Mouse (Mus musculus) MEL (cell line): ENCODE results near the gene Iqcf1. TPM values are rescaled to one million over a fixed set of nuclear protein-coding genes. Genes with fewer than 3 reads are reported as not detected.

ENCODE experiments used
- DNase-seq: peaks from one replicate; pipeline ENCODE4 v3.0.0; 2011; ENCODE audit warnings: low read depth, low spot score
- H3K27ac ChIP-seq: 2 replicates; pipeline ENCODE4 v1.5.1; 2012; ENCODE audit warnings: low read depth, mild to moderate bottlenecking, control low read depth, low read length, moderate library complexity; ENCODE audit not compliant: control insufficient read depth
- H3K27me3 ChIP-seq, 2 experiments: fragments of 150-350 bp in 1 of 2; sonication (generic) in 1 of 2; 2 replicates each; pipeline ENCODE4 v1.6.1; 2012; ENCODE audit warnings: low read length in 2 of 2, mild to moderate bottlenecking in 2 of 2, improper control_type of control experiment in 1 of 2, moderate library complexity in 1 of 2; ENCODE audit not compliant: insufficient read depth in 2 of 2, control insufficient read depth in 1 of 2
- H3K36me3 ChIP-seq, 2 experiments: 2 replicates each; pipeline ENCODE4 v1.6.1; 2012 to 2014; ENCODE audit warnings: low read length in 2 of 2, improper control_type of control experiment in 1 of 2, inconsistent platforms in 1 of 2, mild to moderate bottlenecking in 1 of 2; ENCODE audit not compliant: insufficient read depth in 2 of 2, control insufficient read depth in 1 of 2
- H3K4me1 ChIP-seq, 2 experiments: fragments of 150-350 bp in 1 of 2; sonication (generic) in 1 of 2; 2 replicates each; pipeline ENCODE4 v1.6.1; 2012; ENCODE audit warnings: low read length in 2 of 2, improper control_type of control experiment in 1 of 2, mild to moderate bottlenecking in 1 of 2; ENCODE audit not compliant: insufficient read depth in 2 of 2, control insufficient read depth in 1 of 2
- H3K4me3 ChIP-seq, 2 experiments: fragments of 150-350 bp in 1 of 2; sonication (generic) in 1 of 2; 2 replicates each; pipeline ENCODE4 v1.5.1; 2012; ENCODE audit warnings: low read depth in 2 of 2, low read length in 2 of 2, mild to moderate bottlenecking in 2 of 2, moderate library complexity in 2 of 2, control low read depth in 1 of 2, improper control_type of control experiment in 1 of 2; ENCODE audit not compliant: control insufficient read depth in 1 of 2, insufficient read depth in 1 of 2
- H3K79me2 ChIP-seq: 2 replicates; pipeline ENCODE4 v1.6.1; 2012; ENCODE audit warnings: mild to moderate bottlenecking, low read length, moderate library complexity; ENCODE audit not compliant: control insufficient read depth, poor library complexity, insufficient read depth
- H3K9ac ChIP-seq: 2 replicates; pipeline ENCODE4 v1.6.1; 2012; ENCODE audit warnings: low read depth, mild to moderate bottlenecking, control low read depth, low read length, moderate library complexity; ENCODE audit not compliant: control insufficient read depth, poor library complexity, severe bottlenecking
- H3K9me3 ChIP-seq: fragments of 150-350 bp; sonication (generic); replicated peaks from 2 replicates; pipeline ENCODE4 v1.6.1; 2012; ENCODE audit warnings: mild to moderate bottlenecking, low read length, improper control_type of control experiment, moderate library complexity; ENCODE audit not compliant: insufficient read depth
- BHLHE40 ChIP-seq: IDR thresholded peaks from 2 replicates; pipeline ENCODE4 v1.6.1; 2012; ENCODE audit warnings: low read depth, mild to moderate bottlenecking, inconsistent platforms, low read length, improper control_type of control experiment, borderline replicate concordance
- CTCF ChIP-seq, 3 experiments: IDR thresholded peaks in 2 of 3; conservative IDR thresholded peaks in 1 of 3; 2 replicates each; pipeline ENCODE4 v1.5.1; 2011 to 2012; ENCODE audit warnings: low read length in 3 of 3, low read depth in 2 of 3, mild to moderate bottlenecking in 2 of 3, improper control_type of control experiment in 1 of 3, inconsistent platforms in 1 of 3, mixed read lengths in 1 of 3, moderate library complexity in 1 of 3; ENCODE audit not compliant: control insufficient read depth in 1 of 3, insufficient read depth in 1 of 3, poor library complexity in 1 of 3, severe bottlenecking in 1 of 3
- ELF1 ChIP-seq: IDR thresholded peaks from 2 replicates; pipeline ENCODE4 v1.6.1; 2014; ENCODE audit warnings: low read depth, mild to moderate bottlenecking, inconsistent platforms, low read length, improper control_type of control experiment, moderate library complexity
- EP300 ChIP-seq, 2 experiments: IDR thresholded peaks; 2 replicates each; pipeline ENCODE4 v1.6.1; 2011; ENCODE audit warnings: improper control_type of control experiment in 2 of 2, low read length in 2 of 2, low read depth in 1 of 2, mild to moderate bottlenecking in 1 of 2
- ETS1 ChIP-seq: IDR thresholded peaks from 2 replicates; pipeline ENCODE4 v1.6.1; 2012; ENCODE audit warnings: low read depth, mild to moderate bottlenecking, inconsistent platforms, low read length, improper control_type of control experiment, moderate library complexity
- HCFC1 ChIP-seq: IDR thresholded peaks from 2 replicates; pipeline ENCODE4 v1.6.1; 2012; ENCODE audit warnings: low read depth, mild to moderate bottlenecking, inconsistent platforms, low read length, improper control_type of control experiment, moderate library complexity
- KAT2A ChIP-seq: conservative IDR thresholded peaks from 2 replicates; pipeline ENCODE4 v1.6.1; 2012; ENCODE audit warnings: low read depth, low read length, improper control_type of control experiment, inconsistent platforms
- MAZ ChIP-seq: IDR thresholded peaks from 2 replicates; pipeline ENCODE4 v1.6.1; 2012; ENCODE audit warnings: low read depth, mild to moderate bottlenecking, inconsistent platforms, low read length, improper control_type of control experiment
- MXI1 ChIP-seq: IDR thresholded peaks from 2 replicates; pipeline ENCODE4 v1.6.1; 2011; ENCODE audit warnings: mild to moderate bottlenecking, low read depth, low read length, improper control_type of control experiment
- NELFE ChIP-seq: IDR thresholded peaks from 2 replicates; pipeline ENCODE4 v1.6.1; 2011; ENCODE audit warnings: low read depth, low read length, improper control_type of control experiment
- NRF1 ChIP-seq: IDR thresholded peaks from 2 replicates; pipeline ENCODE4 v1.6.1; 2014; ENCODE audit warnings: low read depth, mild to moderate bottlenecking, inconsistent platforms, low read length, improper control_type of control experiment, moderate library complexity; ENCODE audit not compliant: poor library complexity, insufficient read depth, severe bottlenecking
- RAD21 ChIP-seq: IDR thresholded peaks from 2 replicates; pipeline ENCODE4 v1.6.1; 2011; ENCODE audit warnings: mild to moderate bottlenecking, low read depth, low read length, improper control_type of control experiment
- RCOR1 ChIP-seq: IDR thresholded peaks from 2 replicates; pipeline ENCODE4 v1.6.1; 2012; ENCODE audit warnings: low read depth, mild to moderate bottlenecking, inconsistent platforms, low read length, improper control_type of control experiment
- SIN3A ChIP-seq: IDR thresholded peaks from 2 replicates; pipeline ENCODE4 v1.6.1; 2012; ENCODE audit warnings: low read length, improper control_type of control experiment, inconsistent platforms
- TAL1 ChIP-seq: IDR thresholded peaks from 2 replicates; pipeline ENCODE4 v1.6.1; 2012; ENCODE audit warnings: mild to moderate bottlenecking, inconsistent platforms, low read length, moderate library complexity, mixed read lengths
- TBP ChIP-seq: IDR thresholded peaks from 2 replicates; pipeline ENCODE4 v1.8.0; 2011; ENCODE audit warnings: low read depth, low read length, improper control_type of control experiment
- USF2 ChIP-seq, 2 experiments: IDR thresholded peaks; 2 replicates each; pipeline ENCODE4 v1.6.1; 2011 to 2012; ENCODE audit warnings: improper control_type of control experiment in 2 of 2, low read length in 2 of 2, borderline replicate concordance in 1 of 2, inconsistent platforms in 1 of 2, low read depth in 1 of 2, mild to moderate bottlenecking in 1 of 2; ENCODE audit not compliant: insufficient read depth in 1 of 2
- ZKSCAN1 ChIP-seq: IDR thresholded peaks from 2 replicates; pipeline ENCODE4 v1.6.1; 2012; ENCODE audit warnings: low read depth, mild to moderate bottlenecking, inconsistent platforms, low read length, improper control_type of control experiment, moderate library complexity
- ZNF384 ChIP-seq: IDR thresholded peaks from 2 replicates; pipeline ENCODE4 v1.6.1; 2012; ENCODE audit warnings: low read depth, mild to moderate bottlenecking, inconsistent platforms, low read length, improper control_type of control experiment
- polyA plus RNA-seq, 2 experiments: library from polyadenylated mRNA; stranded (reverse) in 1 of 2; unstranded in 1 of 2; fragments of >175 nt in 1 of 2; fragments of >200 nt in 1 of 2; gene quantifications; 2 replicates each; pipeline versions ENCODE4 v1.2.1 to v1.2.4; 2012; ENCODE audit warnings: low replicate concordance in 2 of 2, low read depth in 1 of 2; ENCODE audit not compliant: insufficient read length in 2 of 2, insufficient read depth in 1 of 2, missing spikeins in 1 of 2
- total RNA-seq: library from RNA; depleted of rRNA; stranded (reverse); fragments of 300-350 nt; gene quantifications from 2 replicates; pipeline ENCODE4 v1.2.3, GENCODE M21; 2012

Gene Iqcf1
- total and polyA plus RNA-seq, 3 experiments: 0.52 TPM; not detected in 2

DNA sequence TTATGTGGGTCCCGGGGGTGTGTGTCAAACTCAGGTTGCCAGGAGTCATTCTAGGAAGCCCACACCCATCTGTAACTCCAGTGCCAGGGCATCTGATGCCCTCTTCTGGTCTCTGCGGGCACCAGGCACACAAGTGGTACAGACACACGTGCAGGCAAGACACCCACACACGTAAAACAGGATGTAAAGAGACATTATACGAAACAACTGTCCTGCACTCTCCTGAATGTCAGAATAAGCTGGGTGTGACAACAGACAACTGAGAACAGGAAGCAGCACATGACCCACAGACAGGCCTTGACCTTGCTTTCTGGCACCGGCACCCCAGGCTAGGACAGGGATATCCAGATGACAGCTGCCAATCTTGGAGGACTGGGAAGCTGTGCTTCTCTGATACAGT is 30.4 kb upstream of the Iqcf1 start:
- Histone ChIP-seq H3K27ac (no peak overlapping the region), H3K4me3 (no peak overlapping the region), H3K9ac (no peak overlapping the region), H3K36me3 (no peaks in the 10 kb centered on the region; a peak in 1 of 4 replicates), H3K27me3 (no peaks in the 10 kb centered on the region), H3K9me3 (no peaks in the 10 kb centered on the region), H3K4me1 (peaks cover 0 to 8% of the 10 kb centered on the region in 2 experiments; a peak in 2 of 4 replicates), H3K79me2 (no peaks in the 10 kb centered on the region)
- TF ChIP-seq ZKSCAN1 (no peak), CTCF (IDR thresholded peaks at IDR 0.05 in 2 of 3, conservative IDR thresholded peaks at IDR 0.05 in 1 of 3; ENCODE audit: control insufficient read depth in 1 of 3, insufficient read depth in 1 of 3, low read depth in 2 of 3, low read length in 3 of 3, poor library complexity in 1 of 3, severe bottlenecking in 1 of 3) (peak in 2 of 3 experiments; percentile 30 to 36; a peak in 4 of 6 replicates), ELF1 (no peak), KAT2A (no peak), RCOR1 (no peak), ETS1 (no peak), SIN3A (no peak)
- no peak for DNase-seq

DNA sequence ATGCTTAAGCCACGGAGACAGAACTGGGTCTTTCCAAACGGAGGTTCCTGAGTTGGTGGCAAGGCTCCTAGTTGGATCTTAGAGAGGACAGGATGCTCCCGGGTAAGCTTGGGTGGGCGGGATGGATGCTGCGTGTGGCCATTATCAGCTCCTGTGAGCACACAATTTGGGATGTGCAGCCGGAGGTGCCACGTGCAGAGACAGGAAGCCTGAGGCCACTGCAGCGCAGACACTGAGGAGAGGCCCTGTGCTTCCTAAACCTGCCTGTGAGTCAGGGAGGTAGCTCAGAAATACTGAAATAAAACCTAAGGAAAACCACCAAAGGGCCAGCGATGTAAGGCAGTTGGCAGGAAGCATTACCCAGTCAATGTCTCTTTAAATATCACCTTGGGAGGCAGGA is 30.0 kb upstream of the Iqcf1 start:
- Histone ChIP-seq H3K9ac (no peak overlapping the region), H3K4me3 (no peak overlapping the region), H3K4me1 (peaks cover 0 to 8% of the 10 kb centered on the region in 2 experiments; a peak in 2 of 4 replicates), H3K27me3 (no peaks in the 10 kb centered on the region), H3K79me2 (no peaks in the 10 kb centered on the region), H3K9me3 (no peaks in the 10 kb centered on the region), H3K36me3 (no peaks in the 10 kb centered on the region; a peak in 1 of 4 replicates), H3K27ac (no peak overlapping the region)
- DNase-seq: no peak
- TF ChIP-seq ZKSCAN1: no peak
- TF ChIP-seq RAD21: no peak
- TF ChIP-seq MAZ: no peak
- no peak for TF ChIP-seq RCOR1
- TF ChIP-seq ETS1: no peak
- no peak for TF ChIP-seq TBP
- no peak for TF ChIP-seq HCFC1
- TF ChIP-seq EP300 (IDR thresholded peaks at IDR 0.05; ENCODE audit: low read depth in 1 of 2, low read length in 2 of 2): no peak
- no peak for TF ChIP-seq USF2 (IDR thresholded peaks at IDR 0.05; ENCODE audit: borderline replicate concordance in 1 of 2, insufficient read depth in 1 of 2, low read depth in 1 of 2, low read length in 2 of 2)
- no peak for TF ChIP-seq NELFE
- no peak for TF ChIP-seq BHLHE40
- TF ChIP-seq NRF1: no peak
- no peak for TF ChIP-seq TAL1
- no peak for TF ChIP-seq KAT2A
- no peak for TF ChIP-seq MXI1
- TF ChIP-seq ZNF384: no peak
